Mouse (Mus musculus): Measurements from ENCODE around the gene Ifitm1.
A peak's percentile ranks its signal among the peaks of the same experiment; 100 is the strongest.

The Ifitm1 gene

DNA sequence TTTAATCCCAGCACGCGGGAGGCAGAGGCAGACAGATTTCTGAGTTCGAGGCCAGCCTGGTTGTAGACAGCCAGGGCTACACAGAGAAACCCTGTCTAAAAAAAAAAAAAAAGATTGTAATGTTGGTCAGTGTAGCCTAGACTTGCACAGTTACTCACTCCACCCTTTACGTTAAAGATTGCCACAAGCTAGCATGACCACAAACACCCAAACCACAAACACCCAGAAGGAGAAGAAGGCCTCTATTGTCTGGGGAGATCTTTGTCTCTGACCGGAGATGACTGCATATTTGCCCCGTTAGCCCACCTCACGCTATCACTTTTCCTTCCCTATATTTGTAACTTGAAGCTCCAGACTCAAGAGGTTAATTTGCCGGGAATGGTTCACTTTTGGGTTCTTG lies 14.7 kb downstream of the Ifitm1 start:
- no peak for DNase-seq

DNA sequence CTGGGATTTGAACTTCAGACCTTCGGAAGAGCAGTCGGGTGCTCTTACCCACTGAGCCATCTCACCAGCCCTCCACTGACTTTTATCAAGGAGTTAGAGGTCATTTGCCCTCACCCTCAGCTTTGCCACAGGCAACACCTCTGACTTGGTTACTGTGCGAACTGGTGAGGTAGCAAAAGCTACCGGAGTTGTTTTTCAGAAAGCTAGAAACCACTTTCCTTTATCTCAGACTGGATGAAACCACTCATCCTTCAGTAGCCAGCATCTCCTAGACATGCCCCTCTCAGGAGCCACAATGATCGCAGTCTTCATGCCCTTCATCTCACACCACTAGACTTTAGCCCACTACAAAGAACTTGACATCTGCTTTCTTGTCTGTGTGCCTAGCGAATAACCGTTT lies 15.9 kb downstream of the Ifitm1 start:
- no peak for DNase-seq

DNA sequence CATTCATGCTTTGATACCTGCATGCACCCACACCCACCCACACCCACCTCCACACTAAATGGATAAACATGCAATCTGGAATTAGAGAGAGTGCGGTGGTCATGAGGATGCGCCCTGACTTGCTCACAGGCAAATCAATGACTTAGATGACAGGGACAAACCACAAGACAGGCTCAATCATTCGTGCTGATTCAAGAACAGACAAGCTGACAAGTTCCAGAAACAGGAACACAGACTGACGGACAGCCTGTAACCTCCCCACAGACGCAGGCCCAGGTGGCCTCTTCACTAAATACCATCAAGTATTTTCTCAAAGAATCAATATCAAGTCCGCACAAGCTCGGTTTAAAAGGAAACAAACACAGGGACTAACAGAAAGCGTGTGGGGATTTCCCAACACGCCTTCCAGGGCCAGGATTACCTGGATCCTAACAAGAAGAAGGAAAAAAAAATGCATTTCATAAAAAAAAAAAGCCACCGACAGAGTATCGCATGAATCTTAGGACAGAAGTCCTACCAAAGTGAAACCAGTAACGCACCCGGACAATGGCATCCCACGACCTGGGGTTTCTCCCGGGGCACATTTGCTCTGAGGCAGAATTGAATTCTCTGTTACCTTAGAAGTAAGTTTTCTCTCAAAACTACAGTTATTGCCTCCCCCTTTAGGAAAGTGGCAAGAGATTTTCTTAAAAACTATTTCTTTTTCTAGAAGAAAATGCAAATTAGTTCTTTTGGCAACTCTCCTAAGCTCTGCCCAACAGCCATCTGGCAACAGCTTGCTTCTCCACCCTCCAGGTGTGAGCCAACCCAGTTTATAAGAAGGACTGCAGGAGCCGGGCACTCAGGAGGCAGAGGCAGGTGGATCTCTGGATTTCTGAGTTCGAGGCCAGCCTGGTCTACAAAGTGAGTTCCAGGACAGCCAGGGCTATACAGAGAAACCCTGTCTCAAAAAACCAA lies 20.4 kb downstream of the Ifitm1 start:
- no peak for DNase-seq

DNA sequence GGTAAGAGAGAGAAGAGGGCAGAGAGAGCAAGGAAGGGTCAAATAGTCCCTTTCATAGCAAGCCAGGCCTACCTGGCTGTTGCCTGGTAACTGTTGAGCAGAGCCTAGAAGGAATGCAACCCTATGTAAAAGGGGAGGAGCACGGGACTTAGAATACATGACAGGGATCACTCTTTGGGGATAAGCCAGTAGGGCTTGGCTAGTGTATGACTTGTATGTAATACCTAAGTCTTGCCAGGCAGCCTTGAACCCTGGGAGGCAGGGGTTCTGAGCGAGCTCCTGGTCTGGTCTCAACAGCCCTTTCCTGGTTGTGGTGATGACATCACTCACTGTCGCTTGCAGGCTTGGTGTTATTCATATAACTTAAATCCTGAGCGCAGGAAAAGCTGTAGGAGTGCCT lies 22.0 kb downstream of the Ifitm1 start:
- no peak for DNase-seq

DNA sequence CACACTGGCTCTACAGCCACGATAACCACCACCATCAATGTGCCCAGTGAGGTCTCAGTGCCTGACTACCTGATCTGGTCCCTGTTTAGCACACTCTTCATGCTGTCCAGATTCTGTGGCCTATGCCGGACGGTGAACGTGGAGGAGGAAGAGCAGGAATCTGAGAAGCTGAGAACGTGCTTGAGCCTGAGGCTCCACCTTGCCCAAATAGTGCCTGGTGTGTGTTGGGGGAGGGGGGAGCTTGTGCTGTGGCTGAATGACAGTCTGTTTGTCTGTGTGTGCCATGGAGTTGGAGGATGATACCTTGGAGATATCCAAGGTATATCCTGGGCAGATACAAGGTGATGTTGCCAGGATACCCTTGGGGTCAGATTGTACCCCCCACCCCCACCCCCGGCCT lies 23.2 kb downstream of the Ifitm1 start:
- no peak for DNase-seq

DNA sequence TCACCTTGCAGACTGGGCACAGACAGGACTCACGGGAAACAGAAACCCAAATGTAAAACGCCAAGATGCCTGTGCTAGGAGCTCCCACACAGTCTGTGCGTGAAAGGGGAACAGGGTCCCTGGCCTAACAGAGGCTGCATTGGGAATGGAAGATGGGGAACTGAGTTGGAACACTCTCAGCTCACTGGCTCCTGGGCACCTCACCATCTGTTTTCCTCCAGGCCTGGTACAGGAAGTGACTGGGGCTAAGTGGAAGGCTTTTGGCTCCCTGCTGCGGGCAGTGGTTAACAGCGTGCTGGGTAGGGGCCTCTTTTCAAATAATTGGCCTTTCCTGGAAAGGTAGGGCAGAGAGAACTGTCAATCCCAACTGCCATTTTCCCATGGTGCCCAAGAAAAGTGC lies 23.6 kb downstream of the Ifitm1 start:
- DNase-seq: no peak

- no peak for DNase-seq
These were observed 24.2 kb downstream of the Ifitm1 start for GRCm38 (mm10) chr7:140991117-140991689.

- DNase-seq: no peak
These were observed 30.8 kb downstream of the Ifitm1 start for GRCm38 (mm10) chr7:140997817-140998216.

DNA sequence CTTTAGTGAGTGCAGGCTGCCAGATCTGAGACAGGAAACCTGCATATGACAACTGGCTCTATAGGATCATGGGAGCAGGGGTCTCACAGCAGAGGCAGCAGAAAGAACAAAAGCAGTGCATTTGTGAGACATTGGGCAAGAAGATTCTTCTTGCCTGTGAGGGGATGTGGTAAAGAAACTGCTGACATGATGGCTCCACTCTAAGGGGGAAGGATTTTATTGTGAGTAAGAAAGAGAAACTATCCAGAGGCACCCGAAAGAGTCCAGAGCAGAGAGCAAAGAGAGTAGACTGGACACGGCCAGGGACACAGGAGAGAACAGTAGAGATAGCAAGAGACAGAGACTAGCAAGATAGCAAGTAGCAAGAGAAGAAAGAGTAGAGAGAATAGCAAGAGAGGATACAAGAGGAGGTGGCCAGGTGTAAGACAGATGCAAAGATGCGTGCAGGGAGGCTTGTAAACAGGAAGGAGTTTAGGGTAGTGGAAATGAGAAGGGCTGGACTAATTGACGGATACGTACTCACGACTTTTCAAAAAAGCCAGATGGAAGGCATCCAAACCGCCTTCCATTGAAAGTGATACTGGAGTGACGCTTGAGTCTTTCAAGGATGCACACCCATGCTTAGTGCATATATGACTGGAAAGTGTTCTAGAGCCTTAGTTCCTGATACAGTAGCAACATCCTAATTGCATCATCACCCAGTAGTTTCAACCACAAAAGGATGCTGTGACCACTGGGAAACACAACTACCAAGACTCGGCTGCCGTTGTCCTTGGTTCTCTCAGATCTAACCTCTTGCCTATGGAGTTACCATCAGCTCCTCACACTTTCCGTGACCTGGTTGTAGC lies 32.1 kb downstream of the Ifitm1 start:
- DNase-seq: no peak

GRCm38 (mm10) chr7:141000881-141001708 lies 34.1 kb downstream of the Ifitm1 start:
- DNase-seq: no peak

- DNase-seq: no peak
These were observed 36.4 kb downstream of the Ifitm1 start for GRCm38 (mm10) chr7:141003248-141004010.

DNA sequence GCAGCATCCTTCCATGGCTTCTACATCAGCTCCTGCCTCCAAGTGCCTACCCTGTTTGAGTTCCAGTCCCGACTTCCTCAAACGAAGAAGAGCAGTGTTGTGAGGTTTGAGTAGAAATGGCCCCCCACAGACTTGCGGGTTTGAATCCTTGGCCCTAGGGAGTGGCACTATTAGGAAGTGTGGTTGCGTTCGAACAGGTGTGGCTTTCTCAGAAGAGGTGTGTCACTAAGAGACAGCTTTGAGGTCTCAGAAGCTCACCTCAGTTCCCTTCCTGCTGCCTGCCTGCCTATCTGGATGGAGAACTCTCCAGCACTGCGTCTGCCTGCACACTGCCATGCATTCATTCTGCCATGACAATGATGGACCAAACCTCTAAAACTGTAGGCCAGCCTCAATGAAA lies 39.4 kb downstream of the Ifitm1 start:
- no peak for DNase-seq

DNA sequence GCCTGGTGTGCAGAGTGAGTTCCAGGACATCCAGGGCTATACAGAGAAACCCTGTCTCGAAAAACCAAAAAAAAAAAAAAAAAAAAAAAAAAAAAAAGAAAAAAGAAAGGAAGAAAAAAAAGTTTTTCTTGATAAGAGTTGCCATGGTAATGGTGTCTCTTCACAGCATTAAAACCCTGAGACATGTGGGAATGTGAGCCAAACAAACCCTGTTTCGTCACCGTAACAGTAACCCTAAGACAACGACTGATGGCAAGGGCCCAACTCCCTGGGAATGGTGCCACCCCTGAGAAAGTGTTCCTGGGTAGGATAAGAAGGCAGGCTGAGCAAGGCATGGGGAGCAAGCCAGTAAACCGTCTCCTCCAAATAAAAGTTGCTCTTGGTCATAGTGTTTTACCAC lies 39.9 kb downstream of the Ifitm1 start:
- DNase-seq: no peak

GRCm38 (mm10) chr7:141008312-141008761 lies 41.3 kb downstream of the Ifitm1 start:
- peak; percentile 3 for DNase-seq

- DNase-seq: peak; percentile 49
These were observed 42.1 kb downstream of the Ifitm1 start for GRCm38 (mm10) chr7:141008938-141009660.

- DNase-seq: no peak
These were observed 42.6 kb downstream of the Ifitm1 start for GRCm38 (mm10) chr7:141009665-141010064.

- no peak for DNase-seq
These were observed 43.6 kb downstream of the Ifitm1 start, which contains the start of gene Ifitm3 for GRCm38 (mm10) chr7:141010593-141010992. Ifitm3 (minus strand) TSS chr7:141010770.

- no peak for DNase-seq
These were observed 44.3 kb downstream of the Ifitm1 start for GRCm38 (mm10) chr7:141011238-141011770.

DNA sequence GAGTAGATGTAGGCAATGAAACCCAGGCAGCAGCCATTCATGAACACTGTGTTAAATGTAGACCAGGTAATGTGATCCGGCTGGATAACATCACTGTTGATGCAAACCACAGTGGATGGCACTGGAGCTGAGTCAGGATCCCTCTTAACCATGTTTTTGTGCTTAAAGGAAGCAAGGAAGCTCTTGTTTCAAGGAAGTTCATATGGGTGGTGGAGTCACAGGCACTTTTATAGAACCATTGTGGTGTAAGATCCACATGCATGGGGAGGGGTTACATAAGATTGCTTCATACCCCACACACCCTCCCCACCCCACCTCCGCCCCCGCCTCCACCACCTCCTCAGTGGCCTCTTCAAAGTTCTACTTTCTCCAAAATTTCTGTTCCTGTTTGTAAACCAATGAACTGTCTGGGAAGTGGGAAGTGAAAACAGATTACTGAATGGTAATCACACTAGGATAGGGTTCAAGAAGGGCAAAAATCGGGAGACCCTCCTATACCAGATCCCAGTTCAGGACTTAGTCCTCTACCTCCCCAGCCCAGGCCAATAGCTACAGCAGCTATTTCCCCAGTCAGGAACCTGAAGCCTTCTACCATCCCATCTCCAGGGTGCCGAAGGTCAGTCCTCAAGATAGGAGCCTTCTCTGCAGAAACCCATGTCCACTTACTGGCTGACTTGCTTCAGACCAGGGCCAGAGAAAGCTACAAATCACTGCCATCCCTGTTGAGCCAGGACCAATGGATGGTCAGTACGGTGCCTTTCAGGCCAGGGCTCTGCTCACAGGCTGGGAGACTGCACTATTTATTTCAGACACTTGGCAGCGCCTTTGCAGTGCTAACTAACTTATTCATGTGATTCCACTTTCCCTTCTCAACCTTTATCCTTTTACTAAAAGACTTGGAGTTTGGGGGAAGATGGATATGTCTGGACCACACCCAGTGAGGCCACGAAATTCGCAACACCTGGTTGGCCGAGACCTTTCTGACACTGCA lies 50.0 kb downstream of the Ifitm1 start:
- no peak for DNase-seq
